Mouse (Mus musculus) limb, embryonic 11.5 days (tissue): ENCODE measurements around the gene Tmc1. TPM values are rescaled to one million over a fixed set of nuclear protein-coding genes. Genes with fewer than 3 reads are reported as not detected.

ENCODE experiments used
- polyA plus RNA-seq: library from polyadenylated mRNA; unstranded; fragments of >200 nt; fragmentation: Nextera tagmentation; extraction: Ambion mirVana; gene quantifications from 2 replicates; pipeline ENCODE4 v1.2.1, GENCODE M21; 2014

The Tmc1 gene
- polyA plus RNA-seq, 1 experiment from 2014 or later, result not detected

Other genes starting within 250 kb of the Tmc1 start
- gene Aldh1a7, start 226.6 kb downstream of the Tmc1 start, polyA plus RNA-seq, result 0.71 and 1.4 TPM in 2 replicates